Mouse (Mus musculus) kidney, embryonic 15.5 days (tissue): Measurements from ENCODE around the gene Polg. TPM values are rescaled to one million over a fixed set of nuclear protein-coding genes. Genes with fewer than 3 reads are reported as not detected.

Experiments used
- ATAC-seq: fragments of 200-750 bp; cut with Nextera tagmentation; replicated peaks from 2 replicates; pipeline ENCODE4 v1.8.0; 2017; ENCODE audit warnings: moderate TSS enrichment; ENCODE audit not compliant: low FRiP score
- H3K27ac ChIP-seq: fragments of 300-500 bp; sonication (generic); 2 replicates; pipeline ENCODE4 v1.5.1; 2015; ENCODE audit warnings: mild to moderate bottlenecking, inconsistent platforms
- H3K27me3 ChIP-seq: fragments of 300-500 bp; sonication (generic); 2 replicates; pipeline ENCODE4 v1.6.1; 2015; ENCODE audit warnings: inconsistent platforms
- H3K36me3 ChIP-seq: fragments of 300-500 bp; sonication (generic); 2 replicates; pipeline ENCODE4 v1.6.1; 2015; ENCODE audit warnings: inconsistent platforms
- H3K4me1 ChIP-seq: fragments of 300-500 bp; sonication (generic); 2 replicates; pipeline ENCODE4 v1.6.1; 2015; ENCODE audit warnings: inconsistent platforms
- H3K4me2 ChIP-seq: fragments of 300-500 bp; sonication (generic); 2 replicates; pipeline ENCODE4 v1.6.1; 2015; ENCODE audit warnings: moderate library complexity, mild to moderate bottlenecking, inconsistent platforms
- H3K4me3 ChIP-seq: fragments of 300-500 bp; sonication (generic); replicated peaks from 2 replicates; pipeline ENCODE4 v1.5.1; 2015; ENCODE audit warnings: mild to moderate bottlenecking, inconsistent platforms
- H3K9ac ChIP-seq: fragments of 300-500 bp; sonication (generic); 2 replicates; pipeline ENCODE4 v1.6.1; 2015; ENCODE audit warnings: mild to moderate bottlenecking, inconsistent platforms
- H3K9me3 ChIP-seq: fragments of 300-500 bp; sonication (generic); replicated peaks from 2 replicates; pipeline ENCODE4 v1.6.1; 2016; ENCODE audit warnings: inconsistent platforms
- WGBS: fragments of 180-500 bp; shearing (Covaris S2); methylation state at CpG from one replicate; pipeline ENCODE4 v1.1.7; 2015; ENCODE audit warnings: mixed read lengths; 5-methylcytosine and 5-hydroxymethylcytosine counted together
- polyA plus RNA-seq: library from polyadenylated mRNA; unstranded; fragments of >200 nt; fragmentation: Nextera tagmentation; extraction: Ambion mirVana; gene quantifications from 2 replicates; pipeline ENCODE4 v1.2.1, GENCODE M21; 2015

The Polg gene
- polyA plus RNA-seq, 1 experiment from 2014 or later, result 36.7 TPM

DNA sequence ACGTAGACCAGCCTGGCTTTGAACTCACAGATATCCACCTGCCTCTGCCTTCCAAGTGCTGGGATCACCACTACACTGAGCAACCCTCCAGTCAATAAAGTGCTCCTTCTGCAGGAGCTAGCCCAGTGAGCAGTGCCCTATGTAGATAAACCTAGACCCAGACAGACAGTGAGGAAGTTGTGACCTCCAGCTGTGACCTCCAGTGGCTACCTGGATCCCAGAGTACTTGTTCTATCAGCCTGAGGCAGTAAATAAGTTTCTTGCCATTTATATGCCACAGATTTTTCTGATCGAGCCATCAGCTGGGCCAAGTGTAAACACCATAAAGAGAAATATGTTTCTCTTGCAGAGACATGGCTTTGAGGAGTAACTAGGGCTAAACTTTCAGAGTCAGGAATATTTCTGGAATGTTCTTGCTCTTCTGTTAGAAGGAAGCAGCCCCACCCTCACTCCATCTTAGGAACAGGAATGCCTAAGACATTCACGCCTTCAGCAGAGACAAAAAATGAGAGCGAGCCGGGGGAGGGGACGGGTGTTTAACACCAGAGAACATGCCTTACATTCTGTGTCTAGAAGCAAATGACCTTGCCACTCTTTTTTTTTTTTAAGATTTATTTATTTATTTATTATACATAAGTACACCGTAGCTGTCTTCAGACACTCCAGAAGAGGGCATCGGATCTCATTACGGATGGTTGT lies 7.5 kb upstream of the Polg start:
- H3K4me1 ChIP-seq, result no peaks in the 10 kb centered on the region
- no peaks in the 10 kb centered on the region for H3K36me3 ChIP-seq
- no peaks in the 10 kb centered on the region for H3K27me3 ChIP-seq
- H3K27ac ChIP-seq, result no peak overlapping the region
- no peak overlapping the region for H3K9ac ChIP-seq
- no peak overlapping the region for H3K4me3 ChIP-seq
- H3K9me3 ChIP-seq, result no peaks in the 10 kb centered on the region
- 88% methylated on average over 9 of the region's 9 CpGs for WGBS
- H3K4me2 ChIP-seq, result no peak overlapping the region
- no peak for ATAC-seq

DNA sequence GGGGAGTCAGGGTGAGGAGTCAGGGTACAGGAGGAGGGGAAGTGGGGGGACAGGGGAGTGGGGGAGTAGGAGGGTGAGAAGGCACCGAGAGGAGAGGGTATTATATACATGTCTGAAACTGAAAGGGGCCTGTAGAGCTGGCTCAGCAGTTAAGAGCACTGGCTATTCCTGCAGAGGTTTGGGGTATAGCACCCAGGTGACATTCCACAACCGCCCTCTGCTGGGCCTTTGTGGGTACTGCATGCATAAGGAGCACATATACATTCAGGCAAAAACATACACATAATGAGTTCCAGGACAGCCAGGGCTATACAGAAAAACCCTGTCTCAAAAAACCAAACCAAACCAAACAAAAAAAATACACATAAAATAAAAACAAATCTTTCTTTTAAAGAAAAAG lies 6.6 kb upstream of the Polg start:
- ATAC-seq, result no peak
- Histone ChIP-seq H3K27ac (no peak overlapping the region), H3K9ac (no peak overlapping the region), H3K4me1 (peaks cover 4% of the 10 kb centered on the region), H3K27me3 (no peaks in the 10 kb centered on the region), H3K9me3 (no peaks in the 10 kb centered on the region), H3K4me3 (no peak overlapping the region), H3K4me2 (no peak overlapping the region), H3K36me3 (no peaks in the 10 kb centered on the region)
- WGBS, result 47% methylated on average over 2 of the region's 2 CpGs

DNA sequence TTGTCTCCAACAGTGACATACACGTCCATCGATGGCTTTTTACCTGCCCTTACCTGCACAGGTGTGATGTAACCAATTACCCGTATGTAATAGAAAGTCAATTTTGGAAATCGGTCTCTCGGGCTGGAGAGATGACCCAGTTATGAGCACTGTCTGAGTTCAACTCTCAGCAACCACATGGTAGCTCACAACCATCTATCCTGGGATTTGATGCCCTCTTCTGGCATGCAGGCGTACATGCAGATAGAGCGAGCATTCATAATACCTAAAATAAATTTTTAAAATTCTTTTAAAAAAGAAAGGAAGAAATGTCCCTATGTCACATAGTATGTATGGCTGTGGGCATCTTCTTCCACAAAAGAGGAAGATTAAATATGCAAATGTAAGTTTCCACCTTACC lies 5.3 kb upstream of the Polg start:
- Histone ChIP-seq H3K4me3 (no peak overlapping the region), H3K27me3 (no peaks in the 10 kb centered on the region), H3K9me3 (no peaks in the 10 kb centered on the region), H3K36me3 (no peaks in the 10 kb centered on the region), H3K27ac (no peak overlapping the region), H3K4me1 (peaks cover 16% of the 10 kb centered on the region), H3K4me2 (no peak overlapping the region), H3K9ac (no peak overlapping the region)
- no peak for ATAC-seq
- 67% methylated on average over 7 of the region's 7 CpGs for WGBS

DNA sequence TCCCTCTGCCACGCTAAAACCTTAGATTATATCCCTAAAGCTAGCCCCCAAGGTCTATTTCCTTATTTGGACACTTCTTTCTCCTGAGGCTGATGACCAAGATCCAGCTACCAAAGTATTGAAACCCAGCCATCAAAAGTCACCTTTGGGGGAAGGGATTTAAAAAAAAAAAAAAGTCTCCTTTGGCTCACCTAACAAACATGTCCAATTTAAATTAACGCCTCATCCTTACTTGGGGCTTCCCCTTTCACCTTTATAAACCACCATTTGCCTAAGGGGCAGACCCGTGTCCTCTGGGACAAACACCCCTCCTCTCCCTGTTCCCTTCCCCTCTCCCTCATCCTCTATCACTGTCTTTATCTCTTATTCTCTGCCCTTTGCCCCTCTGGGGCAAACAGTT lies 4.6 kb upstream of the Polg start:
- Histone ChIP-seq H3K4me2 (no peak overlapping the region), H3K36me3 (no peaks in the 10 kb centered on the region), H3K4me3 (no peak overlapping the region), H3K9ac (no peak overlapping the region), H3K27ac (no peak overlapping the region), H3K9me3 (no peaks in the 10 kb centered on the region), H3K4me1 (peaks cover 16% of the 10 kb centered on the region), H3K27me3 (no peaks in the 10 kb centered on the region)
- ATAC-seq, result no peak
- WGBS, result 57% methylated on average over 3 of the region's 3 CpGs

DNA sequence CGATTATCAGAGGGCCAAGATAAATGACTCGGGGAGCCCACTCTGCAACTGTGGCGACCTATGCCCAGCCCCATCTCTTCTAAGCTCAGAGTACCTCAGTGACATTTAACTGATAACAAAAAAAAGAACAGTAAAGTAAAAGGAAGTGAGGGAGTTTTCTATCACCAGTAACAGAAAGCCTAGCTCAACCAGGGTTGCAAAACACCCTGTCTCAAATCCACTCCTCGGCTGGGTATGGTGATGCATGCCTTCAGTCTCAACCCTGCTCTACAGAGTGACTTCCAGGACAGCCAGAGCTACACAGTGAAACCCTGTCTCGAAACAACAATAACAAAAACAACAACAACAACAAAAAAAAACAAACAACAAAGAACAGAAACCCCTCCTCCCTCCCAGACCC lies 3.6 kb upstream of the Polg start:
- no peak overlapping the region for H3K4me2 ChIP-seq
- WGBS, result 81% methylated on average over 5 of the region's 5 CpGs
- no peak overlapping the region for H3K4me3 ChIP-seq
- no peak overlapping the region for H3K9ac ChIP-seq
- H3K27ac ChIP-seq, result no peak overlapping the region
- H3K4me1 ChIP-seq, result peaks cover 24% of the 10 kb centered on the region
- no peak for ATAC-seq
- no peaks in the 10 kb centered on the region for H3K36me3 ChIP-seq
- no peaks in the 10 kb centered on the region for H3K9me3 ChIP-seq
- H3K27me3 ChIP-seq, result no peaks in the 10 kb centered on the region

DNA sequence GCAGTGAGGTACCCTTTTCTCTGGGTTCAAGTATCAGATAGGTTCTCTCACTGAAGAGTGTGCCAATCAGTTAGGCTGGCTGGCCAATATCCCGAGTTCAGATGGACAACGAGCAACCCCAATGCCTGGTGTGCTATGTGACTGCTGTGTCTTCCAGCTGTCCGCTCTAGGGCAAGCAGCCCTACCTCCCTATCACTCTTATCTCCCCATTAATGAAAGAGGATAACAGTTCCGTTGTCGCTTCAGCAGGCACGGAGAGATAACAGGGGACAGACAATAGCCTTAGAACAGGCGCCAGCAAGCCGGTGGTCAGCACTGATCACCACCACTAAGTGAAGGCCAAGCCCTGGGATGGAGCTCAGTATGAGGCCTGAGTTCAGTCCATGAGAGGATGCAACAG lies 2.8 kb upstream of the Polg start:
- H3K4me3 ChIP-seq, result no peak overlapping the region
- H3K36me3 ChIP-seq, result peaks cover 6% of the 10 kb centered on the region
- H3K4me1 ChIP-seq, result peaks cover 32% of the 10 kb centered on the region
- no peaks in the 10 kb centered on the region for H3K27me3 ChIP-seq
- WGBS, result 80% methylated on average over 8 of the region's 8 CpGs
- no peak for ATAC-seq
- no peak overlapping the region for H3K27ac ChIP-seq
- no peak overlapping the region for H3K9ac ChIP-seq
- H3K9me3 ChIP-seq, result no peaks in the 10 kb centered on the region
- no peak overlapping the region for H3K4me2 ChIP-seq

DNA sequence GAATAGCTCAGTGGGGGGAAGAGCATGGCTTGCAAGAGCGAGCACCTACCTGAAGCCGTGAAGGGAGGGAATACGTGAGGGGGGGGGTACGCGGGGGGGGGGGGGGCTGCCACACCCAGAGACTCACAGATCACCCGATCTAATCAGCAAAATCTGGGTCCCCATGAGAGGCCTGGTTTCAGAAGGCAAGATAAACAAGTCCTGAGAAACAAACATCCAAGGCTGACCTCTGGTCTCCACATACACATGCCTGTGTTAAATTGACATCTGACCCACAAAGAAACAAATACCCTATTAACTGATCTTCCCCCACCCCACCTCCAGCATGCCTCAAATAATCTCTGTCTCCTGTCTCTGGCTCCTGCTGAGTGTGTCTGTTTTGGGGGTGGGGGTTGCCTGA lies 1.8 kb upstream of the Polg start:
- ATAC-seq, result no peak
- Histone ChIP-seq H3K9me3 (no peaks in the 10 kb centered on the region), H3K4me2 (peak overlapping the region; percentile 89)

DNA sequence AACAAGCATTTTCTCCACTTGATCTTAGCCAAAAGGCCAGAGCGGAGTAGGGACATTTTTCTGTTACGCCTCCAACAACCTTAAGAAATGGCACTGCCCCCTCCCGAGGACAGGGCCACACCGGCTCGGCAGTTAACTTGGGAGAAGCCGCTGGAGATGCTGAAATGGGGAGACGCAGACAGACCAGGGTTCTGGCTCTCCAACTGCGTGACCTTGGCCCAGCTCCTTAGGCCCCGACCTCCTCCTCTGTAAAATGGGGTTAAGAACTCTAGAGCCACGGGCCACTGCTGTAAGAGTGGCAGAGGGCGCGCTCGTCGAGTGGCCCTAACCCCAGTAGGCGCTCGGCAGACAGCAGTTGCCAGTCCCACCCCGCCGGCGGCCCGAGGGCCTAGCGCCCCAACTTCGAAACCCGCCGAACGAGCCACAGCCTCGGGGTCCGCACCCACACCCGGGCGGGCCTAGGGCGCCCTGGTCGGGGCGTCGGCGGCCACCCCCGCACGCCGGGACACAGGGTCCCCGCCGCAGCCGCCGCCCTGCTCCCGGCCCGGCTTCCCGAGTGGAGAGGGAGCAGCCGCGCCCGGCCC lies 609 bp downstream of the Polg start:
- H3K9ac ChIP-seq, result peak overlapping the region; percentile 91
- H3K36me3 ChIP-seq, result peaks cover 28% of the 10 kb centered on the region
- peaks cover 33% of the 10 kb centered on the region for H3K4me1 ChIP-seq
- peak; percentile 57 for ATAC-seq
- peak overlapping the region; percentile 94 for H3K4me3 ChIP-seq
- no peaks in the 10 kb centered on the region for H3K9me3 ChIP-seq
- under 1% methylated on average over 47 of the region's 47 CpGs for WGBS
- no peaks in the 10 kb centered on the region for H3K27me3 ChIP-seq
- peak overlapping the region; percentile 90 for H3K27ac ChIP-seq
- H3K4me2 ChIP-seq, result peak overlapping the region; percentile 89

More for the DNA sequence above, 1.8 kb upstream of the Polg start:
- Histone ChIP-seq H3K27ac (no peak overlapping the region), H3K4me1 (peaks cover 33% of the 10 kb centered on the region), H3K9ac (no peak overlapping the region), H3K27me3 (no peaks in the 10 kb centered on the region), H3K36me3 (peaks cover 7% of the 10 kb centered on the region), H3K4me3 (peak overlapping the region; percentile 28; the same call in 1 of the 2 replicates)
- WGBS, result 0% methylated on average over 5 of the region's 6 CpGs

DNA sequence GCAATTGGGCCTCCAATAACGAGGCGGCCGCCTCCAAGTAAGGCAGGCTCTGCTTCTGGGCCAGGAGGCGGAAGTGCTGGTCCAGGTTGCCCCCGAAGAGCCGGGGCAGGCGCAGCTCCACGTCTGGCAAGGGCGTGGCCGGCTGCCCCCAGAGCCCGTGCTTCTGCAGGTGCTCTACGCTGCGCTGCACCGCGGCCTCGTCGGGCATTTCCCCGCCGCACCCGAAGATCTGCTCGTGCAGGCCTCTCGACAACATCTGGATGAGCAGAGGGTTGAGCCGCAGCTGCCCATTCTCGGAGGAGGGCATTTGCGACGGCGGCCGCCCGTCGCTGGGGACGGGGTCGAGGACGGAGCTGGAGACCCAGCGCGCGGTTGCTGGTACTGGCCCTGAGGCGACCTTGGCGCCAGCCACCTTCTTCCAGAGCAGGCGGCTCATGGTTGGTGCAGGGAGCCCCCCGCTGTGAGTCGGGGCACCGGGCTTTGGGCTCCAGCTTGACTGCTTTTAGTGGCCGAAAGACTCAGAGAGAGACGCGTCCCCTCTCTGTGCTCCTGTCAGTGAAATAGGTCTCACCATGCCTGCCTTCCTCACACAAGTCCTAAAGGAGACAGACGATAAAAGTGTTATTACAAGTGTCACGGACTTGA lies 1.3 kb downstream of the Polg start:
- Histone ChIP-seq H3K36me3 (peaks cover 34% of the 10 kb centered on the region), H3K27ac (no peak overlapping the region; the same call in 1 of the 2 replicates), H3K4me1 (peaks cover 33% of the 10 kb centered on the region), H3K4me2 (peak overlapping the region; percentile 89), H3K9me3 (no peaks in the 10 kb centered on the region), H3K27me3 (no peaks in the 10 kb centered on the region), H3K4me3 (peak overlapping the region; percentile 94), H3K9ac (peak overlapping the region; percentile 91)
- 6% methylated on average over 47 of the region's 47 CpGs for WGBS
- ATAC-seq, result no peak

DNA sequence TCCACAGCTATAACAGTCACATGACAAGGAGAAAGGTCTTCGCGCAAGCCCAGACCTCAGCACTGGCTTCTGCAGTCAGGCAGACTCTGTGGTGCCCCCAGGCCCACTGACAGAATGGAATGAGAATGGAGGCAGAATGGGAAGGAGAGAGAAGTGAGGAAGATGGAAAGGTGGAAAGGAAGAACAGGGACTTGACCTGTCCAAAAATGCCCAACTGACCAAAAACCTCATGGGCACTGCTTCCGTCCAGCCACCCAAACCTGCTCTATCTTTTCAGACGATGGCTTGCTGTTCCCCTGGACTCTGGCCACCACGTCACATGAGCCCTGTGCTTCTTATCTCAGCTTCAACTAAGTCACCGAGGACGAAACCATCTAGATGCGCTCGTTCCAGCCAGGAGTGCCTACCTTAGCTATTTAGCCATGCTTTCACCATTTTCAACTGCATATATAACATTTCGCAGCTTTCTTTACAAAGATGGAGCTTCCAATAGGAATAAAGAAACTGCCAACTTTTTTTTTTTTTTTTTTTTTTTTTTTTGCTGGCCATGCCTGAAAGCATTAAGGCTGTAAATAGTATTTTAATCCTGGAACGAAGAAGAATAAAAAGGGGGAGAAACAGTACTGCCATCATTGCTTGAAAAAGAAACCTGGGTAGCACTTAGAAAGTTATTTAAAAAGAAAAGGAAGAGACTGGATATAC lies 2.6 kb downstream of the Polg start:
- no peak overlapping the region for H3K4me2 ChIP-seq
- H3K27me3 ChIP-seq, result no peaks in the 10 kb centered on the region
- no peak for ATAC-seq
- H3K4me3 ChIP-seq, result no peak overlapping the region
- no peak overlapping the region for H3K9ac ChIP-seq
- peaks cover 48% of the 10 kb centered on the region for H3K36me3 ChIP-seq
- no peaks in the 10 kb centered on the region for H3K9me3 ChIP-seq
- peaks cover 33% of the 10 kb centered on the region for H3K4me1 ChIP-seq
- H3K27ac ChIP-seq, result no peak overlapping the region
- 90% methylated on average over 11 of the region's 11 CpGs for WGBS

DNA sequence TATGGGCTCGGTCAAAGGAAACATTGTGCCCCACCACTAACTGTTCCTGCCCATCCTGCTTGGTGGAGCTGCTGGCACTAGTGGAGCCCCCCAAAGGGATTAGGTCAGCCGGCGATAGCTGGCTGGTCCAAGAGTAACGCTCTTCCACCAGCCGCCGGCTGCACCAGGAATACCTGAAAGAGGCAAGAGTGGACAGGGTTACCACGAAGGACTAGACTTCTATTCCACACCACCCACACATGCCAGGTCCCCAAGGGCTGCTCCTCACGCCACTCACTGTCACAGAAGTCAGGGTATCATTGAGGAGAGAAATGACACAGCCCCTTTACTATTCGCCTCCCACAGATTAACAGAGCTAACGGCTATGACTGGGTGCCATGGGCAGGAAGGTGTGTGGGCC lies 4.4 kb downstream of the Polg start:
- no peak for ATAC-seq
- H3K9me3 ChIP-seq, result no peaks in the 10 kb centered on the region

DNA sequence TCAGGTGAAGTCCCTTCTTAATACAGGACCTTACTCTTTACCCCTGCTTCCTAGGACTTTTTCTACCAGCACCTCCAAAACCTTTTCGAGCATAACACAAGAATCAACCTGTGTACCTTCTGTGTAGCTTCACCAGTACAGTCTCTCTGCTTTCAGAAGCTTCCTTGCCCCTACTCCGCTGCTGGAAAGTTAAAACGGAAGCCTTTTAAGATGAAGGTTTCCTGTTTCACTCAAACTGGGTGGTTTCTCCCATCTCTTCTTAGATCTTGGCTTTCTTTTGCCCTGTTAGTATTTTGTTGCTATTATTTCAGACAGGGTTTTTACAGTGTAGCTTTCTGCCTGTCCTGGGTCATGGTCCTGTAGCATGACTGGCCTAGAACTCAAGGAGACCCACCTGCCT lies 18.7 kb downstream of the Polg start:
- Histone ChIP-seq H3K36me3 (peaks cover 82% of the 10 kb centered on the region), H3K9ac (no peak overlapping the region), H3K4me1 (no peaks in the 10 kb centered on the region), H3K27me3 (no peaks in the 10 kb centered on the region), H3K27ac (no peak overlapping the region), H3K9me3 (no peaks in the 10 kb centered on the region), H3K4me2 (no peak overlapping the region), H3K4me3 (no peak overlapping the region)
- no peak for ATAC-seq
- 94% methylated on average over 3 of the region's 3 CpGs for WGBS

More for the DNA sequence above, 4.4 kb downstream of the Polg start:
- Histone ChIP-seq H3K4me2 (no peak overlapping the region), H3K4me1 (peaks cover 20% of the 10 kb centered on the region), H3K4me3 (no peak overlapping the region), H3K36me3 (peaks cover 66% of the 10 kb centered on the region), H3K9ac (no peak overlapping the region), H3K27me3 (no peaks in the 10 kb centered on the region), H3K27ac (no peak overlapping the region)
- 88% methylated on average over 10 of the region's 10 CpGs for WGBS
